Mouse (Mus musculus) kidney, embryonic 14.5 days (tissue): Measurements from ENCODE around the gene Dcst2. TPM values are rescaled to one million over a fixed set of nuclear protein-coding genes. Genes with fewer than 3 reads are reported as not detected.

ENCODE experiments used
- ATAC-seq: fragments of 200-750 bp; cut with Nextera tagmentation; 2 replicates; pipeline ENCODE4 v1.8.0; 2017; ENCODE audit warnings: moderate number of reproducible peaks, mild to moderate bottlenecking, moderate TSS enrichment, moderate library complexity; ENCODE audit not compliant: low FRiP score, low TSS enrichment
- H3K27ac ChIP-seq: fragments of 300-500 bp; sonication (generic); 2 replicates; pipeline ENCODE4 v1.5.1; 2014; ENCODE audit warnings: low read depth, mild to moderate bottlenecking, low read length, moderate library complexity, mixed read lengths
- H3K27me3 ChIP-seq: fragments of 300-500 bp; sonication (generic); 2 replicates; pipeline ENCODE4 v1.6.1; 2014; ENCODE audit warnings: mild to moderate bottlenecking, low read length; ENCODE audit not compliant: control insufficient read depth, insufficient read depth
- H3K36me3 ChIP-seq: fragments of 300-500 bp; sonication (generic); 2 replicates; pipeline ENCODE4 v1.6.1; 2014; ENCODE audit warnings: low read length, mixed read lengths; ENCODE audit not compliant: control insufficient read depth, insufficient read depth
- H3K4me1 ChIP-seq: fragments of 300-500 bp; sonication (generic); 2 replicates; pipeline ENCODE4 v1.6.1; 2014; ENCODE audit warnings: low read length, mixed read lengths; ENCODE audit not compliant: control insufficient read depth, insufficient read depth
- H3K4me2 ChIP-seq: fragments of 300-500 bp; sonication (generic); replicated peaks from 2 replicates; pipeline ENCODE4 v1.6.1; 2014; ENCODE audit warnings: low read depth, mild to moderate bottlenecking, low read length
- H3K4me3 ChIP-seq: fragments of 300-500 bp; sonication (generic); 2 replicates; pipeline ENCODE4 v1.5.1; 2014; ENCODE audit warnings: mild to moderate bottlenecking, low read length
- H3K9ac ChIP-seq: fragments of 300-500 bp; sonication (generic); 2 replicates; pipeline ENCODE4 v1.6.1; 2014; ENCODE audit warnings: low read depth, mild to moderate bottlenecking, low read length, moderate library complexity
- H3K9me3 ChIP-seq: fragments of 300-500 bp; sonication (generic); 2 replicates; pipeline ENCODE4 v1.6.1; 2016; ENCODE audit warnings: low read length; ENCODE audit not compliant: control insufficient read depth
- WGBS: fragments of 180-500 bp; shearing (Covaris S2); extraction: QIAGEN DNeasy Blood & Tissue Kit; methylation state at CpG from one replicate; pipeline ENCODE4 v1.1.7; 2014; 5-methylcytosine and 5-hydroxymethylcytosine counted together
- polyA plus RNA-seq: library from polyadenylated mRNA; unstranded; fragments of >200 nt; fragmentation: Nextera tagmentation; extraction: Ambion mirVana; gene quantifications from 2 replicates; pipeline ENCODE4 v1.2.1, GENCODE M21; 2014

Dcst2 gene
- polyA plus RNA-seq, 1 experiment from 2014 or later = 0.18 TPM

DNA sequence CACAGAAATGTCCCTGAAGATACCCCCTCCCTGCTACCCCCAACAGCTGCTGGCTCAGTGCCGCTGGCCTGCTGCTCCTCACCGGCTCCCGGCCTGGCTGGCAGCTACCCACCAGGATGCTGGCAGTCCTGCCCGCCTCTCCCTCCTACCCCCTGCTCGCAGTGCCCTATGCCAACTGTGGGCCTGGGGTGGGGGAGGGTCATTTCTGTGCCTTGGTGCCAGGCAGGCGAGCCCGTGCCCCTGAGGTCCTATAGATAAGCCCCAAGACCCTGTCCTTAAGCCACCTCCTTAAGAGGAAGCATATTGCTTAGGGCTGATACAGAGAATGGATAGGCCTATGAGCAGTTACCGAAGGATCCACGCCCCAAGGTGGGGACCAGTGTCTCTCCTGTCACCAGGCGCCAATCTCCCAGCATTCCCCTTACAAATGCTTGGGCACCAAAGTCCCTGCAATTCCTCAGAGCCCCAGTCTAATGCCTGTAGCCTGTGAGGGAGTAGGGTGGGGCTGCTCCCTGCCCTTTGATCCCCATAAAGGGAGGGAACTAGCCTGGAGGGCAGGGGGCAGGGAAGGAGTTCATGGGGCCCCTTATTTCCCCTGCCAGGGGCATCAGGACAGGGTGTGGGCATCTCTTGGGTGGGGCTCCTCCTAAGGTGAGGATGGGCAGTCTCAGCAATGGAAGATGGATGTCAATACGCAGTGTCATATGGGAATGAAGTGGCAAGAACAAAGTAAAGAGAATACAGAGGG is 26.5 kb downstream of the Dcst2 start:
- Histone ChIP-seq H3K4me2 (no peak overlapping the region), H3K27ac (no peak overlapping the region), H3K4me1 (peaks cover 40% of the 10 kb centered on the region), H3K36me3 (no peaks in the 10 kb centered on the region), H3K27me3 (no peaks in the 10 kb centered on the region), H3K9me3 (no peaks in the 10 kb centered on the region), H3K9ac (no peak overlapping the region), H3K4me3 (no peak overlapping the region)
- 76% methylated on average over 11 of the region's 11 CpGs for WGBS
- ATAC-seq = no peak

DNA sequence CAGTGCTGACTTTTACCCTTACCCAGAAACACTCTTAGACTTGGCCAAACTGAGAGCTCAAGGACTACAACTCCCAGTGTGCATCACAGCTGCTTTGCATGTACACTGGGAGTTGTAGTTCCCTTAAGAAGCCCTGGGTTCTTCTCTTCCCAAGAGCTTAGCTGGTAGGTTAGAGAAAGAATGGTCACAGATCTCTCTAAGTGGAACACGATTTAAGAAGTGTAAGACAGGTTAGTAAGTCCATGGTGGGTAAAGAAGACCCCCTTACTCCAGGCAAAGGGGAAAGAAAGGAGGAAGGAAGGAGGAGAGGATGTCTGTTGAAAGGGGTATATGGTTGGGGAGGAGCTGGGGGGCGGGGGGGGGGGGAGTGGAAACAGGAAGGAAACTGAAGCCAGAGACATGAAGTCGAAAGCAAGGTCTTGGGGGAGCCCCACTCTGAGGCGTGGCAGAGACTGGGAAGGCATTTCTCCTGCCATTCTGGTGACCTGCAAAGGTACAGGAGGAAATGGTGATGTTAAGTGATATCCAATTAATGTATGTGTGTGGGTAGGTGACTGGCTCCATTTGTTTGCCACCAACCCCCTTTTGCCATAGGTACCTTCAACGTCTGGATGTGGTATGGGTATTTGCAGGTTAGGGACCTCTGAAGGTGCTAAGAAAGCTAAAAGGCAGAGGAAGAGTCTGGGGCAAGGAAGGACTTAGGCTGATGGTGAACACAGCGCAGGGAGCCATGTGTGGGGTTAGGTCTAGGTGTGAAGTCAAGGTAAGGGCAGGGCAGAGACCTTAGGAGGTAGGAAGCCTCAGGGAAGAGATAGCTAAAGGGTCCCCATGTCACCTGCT is 27.3 kb downstream of the Dcst2 start:
- no peak for ATAC-seq

GRCm38 (mm10) chr3:89390111-89390515 is 28.3 kb downstream of the Dcst2 start:
- Histone ChIP-seq H3K4me1 (peaks cover 39% of the 10 kb centered on the region), H3K27me3 (no peaks in the 10 kb centered on the region), H3K4me2 (no peak overlapping the region), H3K27ac (no peak overlapping the region), H3K4me3 (no peak overlapping the region), H3K9me3 (no peaks in the 10 kb centered on the region), H3K9ac (no peak overlapping the region), H3K36me3 (no peaks in the 10 kb centered on the region)
- no peak for ATAC-seq
- 46% methylated on average over 5 of the region's 5 CpGs for WGBS

More for the DNA sequence above, 27.3 kb downstream of the Dcst2 start:
- Histone ChIP-seq H3K9me3 (no peaks in the 10 kb centered on the region), H3K27ac (no peak overlapping the region), H3K27me3 (no peaks in the 10 kb centered on the region), H3K9ac (no peak overlapping the region), H3K36me3 (no peaks in the 10 kb centered on the region), H3K4me1 (peaks cover 40% of the 10 kb centered on the region), H3K4me2 (no peak overlapping the region), H3K4me3 (no peak overlapping the region)
- WGBS = 54% methylated on average over 5 of the region's 6 CpGs

DNA sequence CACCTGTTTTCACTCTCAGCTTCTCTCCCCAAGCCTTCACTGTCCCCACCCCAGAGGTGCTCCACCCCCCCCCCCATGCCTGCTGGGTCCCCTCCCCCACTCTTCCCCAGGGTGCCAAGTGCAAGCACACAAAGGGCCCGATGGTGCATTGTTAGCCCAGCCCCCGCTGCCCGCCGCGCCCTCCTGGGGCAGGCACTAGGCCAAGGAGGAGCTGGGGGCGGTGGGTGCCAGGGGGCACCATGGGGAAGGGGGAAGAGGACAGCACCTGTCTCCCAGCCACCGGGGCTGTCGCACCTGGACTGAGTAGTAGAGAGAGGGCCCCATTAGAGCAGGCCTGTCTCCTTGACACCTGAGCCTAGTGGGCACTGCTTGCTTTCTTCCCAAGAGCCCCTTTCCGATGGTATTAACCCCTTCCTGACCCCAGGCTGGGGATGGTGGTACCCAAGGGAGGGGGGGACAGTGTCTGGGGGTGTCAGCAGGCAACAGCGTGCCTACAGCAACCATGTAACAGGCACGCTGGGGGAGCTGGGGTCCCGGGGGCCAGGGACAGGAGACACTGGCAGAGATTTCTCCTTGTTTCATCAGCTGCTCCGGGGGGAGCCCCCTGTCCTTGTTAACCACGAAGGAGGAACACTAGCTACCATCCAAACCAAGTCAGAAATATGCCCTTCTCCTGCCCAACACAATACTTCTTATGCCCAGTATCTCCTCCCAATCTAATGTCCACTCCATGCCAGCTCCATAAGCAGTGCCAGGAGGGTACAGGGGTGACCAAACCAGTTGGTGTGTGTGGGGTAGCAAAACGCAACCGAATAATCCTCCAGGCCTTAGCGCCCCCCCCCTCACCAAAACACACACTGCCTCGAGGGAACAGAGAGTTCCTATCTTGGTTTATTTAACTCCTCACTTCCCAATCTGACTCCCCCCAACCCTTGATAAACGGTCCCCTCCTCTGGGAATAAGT is 29.2 kb downstream of the Dcst2 start:
- H3K9me3 ChIP-seq = no peaks in the 10 kb centered on the region
- no peaks in the 10 kb centered on the region for H3K27me3 ChIP-seq
- no peak for ATAC-seq
- no peak overlapping the region for H3K27ac ChIP-seq
- H3K9ac ChIP-seq = peak overlapping the region; percentile 65
- peak overlapping the region; percentile 99 for H3K4me2 ChIP-seq
- H3K4me1 ChIP-seq = peaks cover 41% of the 10 kb centered on the region
- WGBS = 14% methylated on average over 19 of the region's 19 CpGs
- no peaks in the 10 kb centered on the region for H3K36me3 ChIP-seq
- H3K4me3 ChIP-seq = peak overlapping the region; percentile 51

- Histone ChIP-seq H3K27ac (peak overlapping the region; percentile 26), H3K4me3 (peak overlapping the region; percentile 51), H3K27me3 (no peaks in the 10 kb centered on the region), H3K4me1 (peaks cover 38% of the 10 kb centered on the region), H3K9ac (peak overlapping the region; percentile 65), H3K9me3 (no peaks in the 10 kb centered on the region), H3K4me2 (peak overlapping the region; percentile 99), H3K36me3 (no peaks in the 10 kb centered on the region)
- under 1% methylated on average over 56 of the region's 56 CpGs for WGBS
- no peak for ATAC-seq
These were observed 30.1 kb downstream of the Dcst2 start for GRCm38 (mm10) chr3:89391663-89392511.

DNA sequence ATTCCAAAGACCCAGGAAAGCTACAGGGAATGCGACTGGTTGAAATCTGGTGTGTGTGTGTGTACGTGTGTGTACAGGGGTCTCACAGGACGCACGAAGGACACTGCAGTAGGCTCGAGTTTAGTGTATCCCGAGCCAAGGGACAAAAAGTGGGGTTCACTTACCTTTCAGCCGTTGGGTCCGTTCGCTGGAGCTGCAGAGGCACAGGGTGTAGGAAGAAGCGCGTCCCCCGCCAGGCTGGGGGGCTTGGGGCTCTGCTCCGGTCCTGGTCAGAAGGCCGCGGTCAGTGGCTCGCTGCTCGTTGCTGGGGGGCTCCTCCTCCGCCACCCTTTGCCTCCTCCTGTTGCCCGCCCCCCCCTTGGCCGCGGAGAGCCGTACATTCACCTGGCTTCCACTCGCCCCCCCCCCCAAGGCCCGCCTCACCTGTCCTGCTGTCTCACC is 31.1 kb downstream of the Dcst2 start:
- peak overlapping the region; percentile 65 for H3K9ac ChIP-seq
- peaks cover 32% of the 10 kb centered on the region for H3K4me1 ChIP-seq
- no peaks in the 10 kb centered on the region for H3K27me3 ChIP-seq
- peak overlapping the region; percentile 67; the same call in 1 of the 2 replicates for H3K27ac ChIP-seq
- no peaks in the 10 kb centered on the region for H3K36me3 ChIP-seq
- peak overlapping the region; percentile 99 for H3K4me2 ChIP-seq
- 0% methylated on average over 22 of the region's 24 CpGs for WGBS
- H3K4me3 ChIP-seq = peak overlapping the region; percentile 51
- no peak for ATAC-seq
- H3K9me3 ChIP-seq = no peaks in the 10 kb centered on the region

- no peaks in the 10 kb centered on the region for H3K9me3 ChIP-seq
- under 1% methylated on average over 15 of the region's 15 CpGs for WGBS
These were observed 31.8 kb downstream of the Dcst2 start for GRCm38 (mm10) chr3:89393605-89394004.

More at GRCm38 (mm10) chr3:89393605-89394004, 31.8 kb downstream of the Dcst2 start:
- Histone ChIP-seq H3K36me3 (no peaks in the 10 kb centered on the region), H3K4me2 (peak overlapping the region; percentile 99), H3K4me1 (peaks cover 32% of the 10 kb centered on the region), H3K27ac (peak overlapping the region; percentile 74), H3K4me3 (peak overlapping the region; percentile 51), H3K27me3 (no peaks in the 10 kb centered on the region), H3K9ac (peak overlapping the region; percentile 57; the same call in 1 of the 2 replicates)
- peak; percentile 94 for ATAC-seq
